Mouse (Mus musculus) midbrain, embryonic 12.5 days (tissue): ENCODE results near the gene Gm12216. TPM values are rescaled to one million over a fixed set of nuclear protein-coding genes. Genes with fewer than 3 reads are reported as not detected.
"Not testable (repeated sequence)": the region's sequence is repeated elsewhere in the genome, so short reads cannot be mapped to it uniquely, and the experiment has no call there.

ENCODE experiments used
- ATAC-seq: fragments of 200-750 bp; cut with Nextera tagmentation; 2 replicates; pipeline ENCODE4 v1.8.0; 2017; ENCODE audit warnings: low read depth, moderate TSS enrichment, moderate library complexity; ENCODE audit not compliant: low FRiP score
- H3K27ac ChIP-seq: fragments of 300-500 bp; sonication (generic); replicated peaks from 2 replicates; pipeline ENCODE4 v1.5.1; 2016; ENCODE audit warnings: mild to moderate bottlenecking
- H3K27me3 ChIP-seq: fragments of 300-500 bp; sonication (generic); 2 replicates; pipeline ENCODE4 v1.6.1; 2016; ENCODE audit warnings: mild to moderate bottlenecking
- H3K36me3 ChIP-seq: fragments of 300-500 bp; sonication (generic); 2 replicates; pipeline ENCODE4 v1.6.1; 2016
- H3K4me1 ChIP-seq: fragments of 300-500 bp; sonication (generic); 2 replicates; pipeline ENCODE4 v1.6.1; 2016
- H3K4me2 ChIP-seq: fragments of 300-500 bp; sonication (generic); replicated peaks from 2 replicates; pipeline ENCODE4 v1.6.1; 2016; ENCODE audit warnings: mild to moderate bottlenecking, moderate library complexity
- H3K4me3 ChIP-seq: fragments of 300-500 bp; sonication (generic); 2 replicates; pipeline ENCODE4 v1.5.1; 2016; ENCODE audit warnings: mild to moderate bottlenecking
- H3K9ac ChIP-seq: fragments of 300-500 bp; sonication (generic); replicated peaks from 2 replicates; pipeline ENCODE4 v1.6.1; 2016; ENCODE audit warnings: mild to moderate bottlenecking, moderate library complexity
- H3K9me3 ChIP-seq: fragments of 300-500 bp; sonication (generic); 2 replicates; pipeline ENCODE4 v1.6.1; 2016; ENCODE audit warnings: mild to moderate bottlenecking
- WGBS: fragments of 180-500 bp; shearing (Covaris S2); methylation state at CpG from one replicate; pipeline ENCODE4 v1.1.7; 2016; 5-methylcytosine and 5-hydroxymethylcytosine counted together
- polyA plus RNA-seq: library from polyadenylated mRNA; unstranded; fragments of >200 nt; fragmentation: Nextera tagmentation; extraction: Ambion mirVana; gene quantifications from 2 replicates; pipeline ENCODE4 v1.2.1, GENCODE M21; 2016

Gm12216 gene
- polyA plus RNA-seq: 0.82 TPM in 1 of 2 replicates, not detected in the other

DNA sequence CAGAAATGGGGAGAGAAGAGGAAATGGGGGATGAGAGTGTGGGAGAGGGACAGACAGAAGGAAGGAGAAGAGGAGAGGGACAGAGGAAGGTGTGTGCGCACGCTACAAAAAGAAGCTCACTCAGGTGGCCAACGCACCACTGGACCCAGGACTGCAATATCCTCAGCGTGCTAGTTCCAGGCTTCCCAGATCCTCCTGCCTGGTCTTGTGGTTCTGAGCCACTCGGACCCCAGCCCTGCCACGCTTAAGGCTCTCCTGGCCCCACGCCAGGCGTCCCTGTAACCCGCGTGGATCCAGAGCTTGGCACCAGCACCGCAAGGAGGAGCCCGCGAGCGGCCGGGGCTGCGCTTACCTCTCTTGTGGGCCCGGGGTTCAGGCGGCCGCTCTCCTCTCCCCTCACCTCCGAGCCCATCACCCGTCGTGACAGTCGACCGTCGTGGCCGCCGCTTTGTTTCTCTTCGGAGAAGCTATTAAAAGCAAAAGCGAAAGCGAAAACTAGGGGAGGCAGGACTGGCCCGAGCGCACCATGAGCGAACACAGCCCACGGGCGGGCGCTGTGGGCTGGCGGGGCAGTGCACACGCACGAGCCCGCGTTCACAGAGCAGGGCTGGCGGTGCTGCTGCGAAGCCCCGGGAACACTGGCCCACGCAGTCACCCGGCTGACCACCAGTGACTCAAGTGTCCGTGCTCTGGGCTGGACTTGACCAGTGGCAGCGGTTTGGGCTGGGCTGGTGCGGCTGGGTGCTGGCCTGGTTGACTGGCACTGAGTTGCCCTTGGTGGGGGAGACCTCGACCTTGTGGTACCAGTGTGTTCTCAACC, at the start of gene Gm12216:
Gene Gm12216, minus strand, starts transcription at position 496 of the 820 bp plus-strand sequence.
- Histone ChIP-seq H3K9ac (peak within 1 kb of the TSS; percentile 52), H3K27me3 (peaks cover 12% of the 10 kb centered on the region), H3K4me3 (peak within 1 kb of the TSS; percentile 48), H3K4me2 (peak within 1 kb of the TSS; percentile 65)
- ATAC-seq, H3K27ac ChIP-seq, H3K36me3 ChIP-seq, H3K9me3 ChIP-seq, H3K4me1 ChIP-seq: not testable (repeated sequence)
- 17% methylated on average over 45 of the region's 50 CpGs for WGBS

DNA sequence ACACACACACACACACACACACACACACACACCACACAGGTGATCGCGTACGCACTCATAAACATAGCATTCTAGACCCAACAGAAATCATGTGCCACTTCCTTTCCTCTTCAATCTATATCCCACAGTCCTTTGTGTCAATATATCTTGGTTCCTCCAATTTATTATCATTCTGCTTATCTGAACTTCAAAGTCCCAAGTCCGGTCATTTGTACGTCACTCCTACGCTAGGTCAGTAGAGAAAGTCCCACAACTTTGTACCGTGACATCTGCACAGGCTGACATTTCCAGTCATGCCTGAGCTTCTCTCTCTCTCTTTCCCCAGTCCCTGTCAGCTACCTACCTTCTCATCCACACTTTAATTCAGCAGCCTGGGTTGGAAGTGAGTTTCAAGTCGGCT, 49.6 kb upstream of the Gm12216 start:
- Histone ChIP-seq H3K9ac (no peak overlapping the region), H3K36me3 (no peaks in the 10 kb centered on the region), H3K27me3 (no peaks in the 10 kb centered on the region), H3K4me3 (no peak overlapping the region), H3K27ac (no peak overlapping the region), H3K4me1 (no peaks in the 10 kb centered on the region), H3K9me3 (no peaks in the 10 kb centered on the region), H3K4me2 (no peak overlapping the region)
- no peak for ATAC-seq
- WGBS: 93% methylated on average over 8 of the region's 8 CpGs

DNA sequence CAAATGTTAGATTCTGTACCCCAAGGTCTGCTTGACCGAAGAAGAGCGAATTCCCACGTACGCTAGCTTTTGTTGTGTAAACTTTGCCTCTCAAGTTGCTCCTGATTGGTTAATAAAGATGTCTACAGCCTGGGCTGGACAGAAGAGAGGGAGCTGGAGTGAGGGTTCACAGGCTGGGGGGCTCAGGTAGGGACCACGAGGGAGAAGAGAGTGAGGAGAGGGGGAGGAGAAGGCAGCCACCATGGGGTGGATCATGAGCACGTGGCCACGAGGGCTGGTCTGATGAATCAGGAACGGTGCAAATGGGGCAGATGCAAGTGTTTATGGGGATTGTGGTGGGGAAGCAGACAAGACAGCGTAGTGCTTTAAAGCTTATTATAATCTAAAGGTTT, 45.5 kb upstream of the Gm12216 start:
- ATAC-seq: no peak
- Histone ChIP-seq H3K4me1 (no peaks in the 10 kb centered on the region), H3K9me3 (no peaks in the 10 kb centered on the region), H3K27ac (no peak overlapping the region), H3K4me2 (no peak overlapping the region), H3K4me3 (no peak overlapping the region), H3K9ac (no peak overlapping the region; the same call in 1 of the 2 replicates), H3K36me3 (no peaks in the 10 kb centered on the region), H3K27me3 (no peaks in the 10 kb centered on the region)
- 83% methylated on average over 9 of the region's 9 CpGs for WGBS

DNA sequence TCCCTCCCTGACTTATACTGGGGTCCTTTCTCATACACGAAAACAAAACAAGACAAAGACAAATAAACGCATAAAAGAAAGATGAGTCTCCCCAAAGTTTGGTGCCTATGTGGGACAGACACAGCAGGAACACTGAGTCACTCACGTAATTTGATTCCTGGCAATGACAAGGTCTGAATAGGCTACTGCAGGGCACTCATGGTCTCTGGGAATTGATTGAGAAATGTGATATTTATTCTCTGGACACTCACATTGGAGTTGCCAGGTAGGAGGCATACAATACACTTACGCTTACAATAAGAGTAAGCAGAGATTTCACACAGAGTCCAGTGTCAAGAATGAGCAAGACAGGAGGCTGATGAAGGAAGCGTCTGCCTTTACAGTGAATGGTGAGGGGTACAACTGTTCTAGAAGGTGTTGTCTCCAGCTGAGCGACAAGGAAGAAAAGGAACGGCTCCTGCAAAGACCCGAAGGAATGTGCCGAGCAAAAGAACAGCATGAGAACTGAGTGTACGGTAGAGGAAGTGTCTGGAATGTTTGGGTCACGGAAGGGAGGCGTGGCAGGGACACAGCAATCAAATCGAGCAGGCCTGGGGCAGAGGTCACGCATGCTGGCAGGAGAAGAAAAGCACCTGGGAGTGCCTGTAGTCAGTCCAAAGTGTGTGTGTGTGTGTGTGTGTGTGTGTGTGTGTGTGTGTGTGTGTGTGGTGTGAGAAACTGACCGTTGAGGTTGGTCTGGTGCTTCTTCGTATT, 44.9 kb upstream of the Gm12216 start:
- H3K27ac ChIP-seq: no peak overlapping the region
- no peak overlapping the region for H3K4me2 ChIP-seq
- H3K4me1 ChIP-seq: no peaks in the 10 kb centered on the region
- no peak overlapping the region for H3K4me3 ChIP-seq
- no peak for ATAC-seq
- no peaks in the 10 kb centered on the region for H3K9me3 ChIP-seq
- 61% methylated on average over 16 of the region's 16 CpGs for WGBS
- H3K9ac ChIP-seq: no peak overlapping the region; the same call in 1 of the 2 replicates
- no peaks in the 10 kb centered on the region for H3K27me3 ChIP-seq
- no peaks in the 10 kb centered on the region for H3K36me3 ChIP-seq

DNA sequence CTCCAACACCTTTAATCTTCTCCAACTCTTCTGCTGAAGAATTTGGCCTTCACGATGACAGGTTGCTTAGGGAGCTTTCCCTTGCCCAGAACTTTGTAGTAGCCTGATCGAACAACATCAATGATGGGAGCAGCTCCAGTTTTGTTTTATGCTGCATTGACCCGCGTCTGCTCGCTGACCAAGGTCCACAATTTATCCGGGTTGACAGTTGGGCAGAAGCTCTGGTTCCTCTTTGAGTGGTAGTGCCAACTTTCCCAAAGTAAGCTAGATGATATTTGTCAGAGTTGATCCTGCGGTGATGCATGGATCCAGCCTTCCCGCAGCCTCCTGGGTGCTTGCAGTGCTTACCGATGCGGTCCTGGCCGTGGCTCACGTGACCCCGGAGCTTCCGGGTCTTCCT, 43.7 kb upstream of the Gm12216 start:
- no peak for ATAC-seq
- H3K27me3 ChIP-seq: no peaks in the 10 kb centered on the region
- no peak overlapping the region for H3K4me3 ChIP-seq
- 96% methylated on average over 14 of the region's 14 CpGs for whole genome bisulfite sequencing
- no peaks in the 10 kb centered on the region for H3K4me1 ChIP-seq
- no peak overlapping the region for H3K4me2 ChIP-seq
- H3K9me3 ChIP-seq: no peaks in the 10 kb centered on the region
- H3K27ac ChIP-seq: no peak overlapping the region
- no peaks in the 10 kb centered on the region for H3K36me3 ChIP-seq
- no peak overlapping the region for H3K9ac ChIP-seq

- Histone ChIP-seq H3K4me1 (no peaks in the 10 kb centered on the region), H3K4me3 (no peak overlapping the region), H3K27me3 (no peaks in the 10 kb centered on the region), H3K36me3 (no peaks in the 10 kb centered on the region), H3K4me2 (no peak overlapping the region), H3K27ac (no peak overlapping the region), H3K9ac (no peak overlapping the region), H3K9me3 (no peaks in the 10 kb centered on the region)
- 71% methylated on average over 1 of the region's 1 CpGs for WGBS
- no peak for ATAC-seq
Observed at GRCm38 (mm10) chr11:53900991-53901390, 41.9 kb upstream of the Gm12216 start.

GRCm38 (mm10) chr11:53899981-53900380, 40.9 kb upstream of the Gm12216 start:
- Histone ChIP-seq H3K4me3 (no peak overlapping the region), H3K9me3 (no peaks in the 10 kb centered on the region), H3K4me2 (no peak overlapping the region), H3K9ac (no peak overlapping the region), H3K4me1 (no peaks in the 10 kb centered on the region), H3K27me3 (no peaks in the 10 kb centered on the region), H3K36me3 (no peaks in the 10 kb centered on the region), H3K27ac (no peak overlapping the region)
- ATAC-seq: no peak
- 93% methylated on average over 6 of the region's 6 CpGs for WGBS

DNA sequence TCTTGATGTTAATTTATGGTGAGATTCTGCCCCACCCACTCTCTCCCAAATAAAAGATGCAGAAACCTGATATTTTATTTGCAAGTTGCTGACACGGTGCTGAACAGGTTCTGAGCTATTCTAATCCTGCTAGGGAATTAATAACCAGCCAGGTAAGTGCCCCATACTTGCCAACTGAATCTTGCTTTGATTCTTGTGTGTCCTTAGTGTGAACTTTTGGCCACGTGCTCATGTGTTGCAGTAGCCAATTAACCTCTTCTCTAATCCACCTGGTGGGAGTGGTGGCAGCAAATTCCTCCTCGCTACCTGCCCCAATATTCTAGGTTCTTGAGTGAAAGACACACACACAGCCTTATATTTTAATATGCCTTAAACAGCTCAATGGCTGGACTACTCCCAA, 39.9 kb upstream of the Gm12216 start:
- whole genome bisulfite sequencing: 67% methylated on average over 3 of the region's 3 CpGs
- H3K36me3 ChIP-seq: no peaks in the 10 kb centered on the region
- no peaks in the 10 kb centered on the region for H3K9me3 ChIP-seq
- no peak overlapping the region for H3K9ac ChIP-seq
- H3K4me3 ChIP-seq: no peak overlapping the region
- no peaks in the 10 kb centered on the region for H3K4me1 ChIP-seq
- no peak overlapping the region for H3K4me2 ChIP-seq
- no peak overlapping the region for H3K27ac ChIP-seq
- no peak for ATAC-seq
- no peaks in the 10 kb centered on the region for H3K27me3 ChIP-seq

DNA sequence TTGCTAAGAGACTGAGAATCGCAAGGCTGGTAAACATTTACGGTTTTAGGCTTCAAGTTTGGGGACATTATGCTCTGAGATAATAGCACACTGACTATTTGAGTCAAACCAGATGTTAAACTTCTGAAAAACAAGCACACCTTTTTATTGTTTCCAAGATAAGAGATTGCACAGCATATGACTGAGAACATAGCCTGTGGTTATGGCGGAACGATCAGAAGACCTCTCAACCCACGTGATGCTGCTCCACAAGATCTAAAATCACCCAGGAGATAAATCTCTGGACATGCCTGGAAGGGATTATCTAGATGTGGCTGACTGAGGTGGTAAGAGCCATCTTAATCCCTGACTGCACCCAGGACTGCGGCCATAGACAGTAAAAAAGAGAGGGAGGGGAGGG, 37.9 kb upstream of the Gm12216 start:
- Histone ChIP-seq H3K27me3 (no peaks in the 10 kb centered on the region), H3K9me3 (no peaks in the 10 kb centered on the region), H3K4me3 (no peak overlapping the region), H3K4me1 (no peaks in the 10 kb centered on the region), H3K27ac (no peak overlapping the region), H3K36me3 (no peaks in the 10 kb centered on the region), H3K9ac (no peak overlapping the region), H3K4me2 (no peak overlapping the region)
- ATAC-seq: no peak
- WGBS: 71% methylated on average over 6 of the region's 6 CpGs

DNA sequence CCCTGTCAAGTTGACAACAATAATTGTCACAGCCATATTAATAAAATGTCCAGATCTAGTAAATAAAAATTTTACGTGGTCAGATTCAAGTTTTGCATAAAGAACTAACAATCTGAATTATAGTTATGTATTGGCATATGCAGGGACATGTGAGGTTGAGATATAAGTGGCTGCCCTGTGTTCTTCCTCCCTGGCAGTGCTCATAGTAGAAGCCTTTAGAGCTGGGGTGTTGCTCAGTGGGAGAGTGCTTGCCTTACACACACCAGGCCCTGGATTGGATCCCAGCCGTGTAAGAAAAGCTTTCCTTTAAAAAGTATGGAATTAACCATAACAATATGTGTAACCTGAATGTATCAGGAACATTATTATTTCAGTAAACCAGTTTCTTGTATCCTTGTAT, 34.4 kb upstream of the Gm12216 start:
- Histone ChIP-seq H3K9ac (no peak overlapping the region), H3K9me3 (no peaks in the 10 kb centered on the region), H3K4me3 (no peak overlapping the region), H3K27ac (no peak overlapping the region), H3K27me3 (no peaks in the 10 kb centered on the region), H3K4me2 (no peak overlapping the region), H3K36me3 (no peaks in the 10 kb centered on the region), H3K4me1 (peaks cover 11% of the 10 kb centered on the region)
- 63% methylated on average over 2 of the region's 2 CpGs for WGBS
- no peak for ATAC-seq

DNA sequence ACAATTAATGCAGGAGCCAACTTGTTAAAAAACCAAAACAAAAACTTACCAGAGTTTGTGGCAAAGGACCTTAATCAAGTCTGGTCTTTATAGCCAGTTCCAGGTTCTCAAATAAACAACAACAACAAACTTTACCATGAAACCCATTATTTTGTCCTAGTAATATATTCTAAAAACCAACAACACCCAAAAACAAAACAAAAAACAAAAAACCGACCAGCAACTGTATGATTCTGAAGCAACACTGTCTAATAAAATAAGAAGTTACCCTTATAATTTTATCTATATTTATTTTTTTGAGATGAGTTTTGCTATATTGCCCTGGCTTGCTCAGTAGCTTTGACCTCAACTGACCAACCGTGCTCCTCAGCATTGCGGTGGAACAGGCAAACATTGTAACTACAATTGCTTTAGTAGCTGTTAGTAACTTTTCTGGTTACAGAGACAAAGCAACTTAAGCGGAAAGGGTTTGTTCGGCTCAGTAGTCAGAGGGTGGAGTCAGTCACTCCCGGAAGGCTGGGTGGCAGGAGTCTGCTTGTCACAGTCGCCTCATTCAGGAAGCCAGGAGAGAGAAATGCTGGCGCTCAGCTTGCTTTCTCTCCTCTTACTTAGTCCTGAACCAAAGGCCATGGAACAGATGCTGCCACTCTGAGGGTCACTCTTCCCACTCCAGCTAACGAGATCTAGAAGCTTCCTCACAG, 33.8 kb upstream of the Gm12216 start:
- ATAC-seq: no peak
- no peaks in the 10 kb centered on the region for H3K9me3 ChIP-seq
- H3K36me3 ChIP-seq: no peaks in the 10 kb centered on the region
- WGBS: 48% methylated on average over 9 of the region's 9 CpGs
- no peak overlapping the region for H3K4me3 ChIP-seq
- no peak overlapping the region for H3K9ac ChIP-seq
- no peaks in the 10 kb centered on the region for H3K27me3 ChIP-seq
- H3K4me1 ChIP-seq: peaks cover 11% of the 10 kb centered on the region
- H3K27ac ChIP-seq: no peak overlapping the region
- H3K4me2 ChIP-seq: no peak overlapping the region
